Mouse (Mus musculus) lung, embryonic 15.5 days (tissue): Measurements from ENCODE around the gene Anks1b. TPM values are rescaled to one million over a fixed set of nuclear protein-coding genes. Genes with fewer than 3 reads are reported as not detected.

ENCODE experiments used
- ATAC-seq: fragments of 200-750 bp; cut with Nextera tagmentation; 2 replicates; pipeline ENCODE4 v1.8.0; 2017; ENCODE audit warnings: moderate number of reproducible peaks, borderline replicate concordance; ENCODE audit not compliant: low FRiP score, low TSS enrichment; ENCODE audit errors: extremely low read depth
- H3K27ac ChIP-seq: fragments of 300-500 bp; sonication (generic); 2 replicates; pipeline ENCODE4 v1.5.1; 2015; ENCODE audit warnings: moderate library complexity, mild to moderate bottlenecking, inconsistent platforms
- H3K27me3 ChIP-seq: fragments of 300-500 bp; sonication (generic); 2 replicates; pipeline ENCODE4 v1.6.1; 2015; ENCODE audit warnings: inconsistent platforms
- H3K36me3 ChIP-seq: fragments of 300-500 bp; sonication (generic); 2 replicates; pipeline ENCODE4 v1.6.1; 2015; ENCODE audit warnings: inconsistent platforms
- H3K4me1 ChIP-seq: fragments of 300-500 bp; sonication (generic); 2 replicates; pipeline ENCODE4 v1.6.1; 2015; ENCODE audit warnings: inconsistent platforms
- H3K4me2 ChIP-seq: fragments of 300-500 bp; sonication (generic); 2 replicates; pipeline ENCODE4 v1.6.1; 2015; ENCODE audit warnings: inconsistent platforms, mild to moderate bottlenecking, moderate library complexity
- H3K4me3 ChIP-seq: fragments of 300-500 bp; sonication (generic); 2 replicates; pipeline ENCODE4 v1.5.1; 2015; ENCODE audit warnings: mild to moderate bottlenecking, inconsistent platforms
- H3K9ac ChIP-seq: fragments of 300-500 bp; sonication (generic); 2 replicates; pipeline ENCODE4 v1.6.1; 2015; ENCODE audit warnings: inconsistent platforms
- H3K9me3 ChIP-seq: fragments of 300-500 bp; sonication (generic); 2 replicates; pipeline ENCODE4 v1.6.1; 2016; ENCODE audit warnings: inconsistent platforms
- WGBS: fragments of 180-500 bp; shearing (Covaris S2); methylation state at CpG from one replicate; pipeline ENCODE4 v1.1.7; 2015; 5-methylcytosine and 5-hydroxymethylcytosine counted together
- polyA plus RNA-seq: library from polyadenylated mRNA; unstranded; fragments of >200 nt; fragmentation: Nextera tagmentation; extraction: Ambion mirVana; gene quantifications from 2 replicates; pipeline ENCODE4 v1.2.1, GENCODE M21; 2015

Gene Anks1b
- polyA plus RNA-seq, 1 experiment from 2014 or later = 0.47 TPM

DNA sequence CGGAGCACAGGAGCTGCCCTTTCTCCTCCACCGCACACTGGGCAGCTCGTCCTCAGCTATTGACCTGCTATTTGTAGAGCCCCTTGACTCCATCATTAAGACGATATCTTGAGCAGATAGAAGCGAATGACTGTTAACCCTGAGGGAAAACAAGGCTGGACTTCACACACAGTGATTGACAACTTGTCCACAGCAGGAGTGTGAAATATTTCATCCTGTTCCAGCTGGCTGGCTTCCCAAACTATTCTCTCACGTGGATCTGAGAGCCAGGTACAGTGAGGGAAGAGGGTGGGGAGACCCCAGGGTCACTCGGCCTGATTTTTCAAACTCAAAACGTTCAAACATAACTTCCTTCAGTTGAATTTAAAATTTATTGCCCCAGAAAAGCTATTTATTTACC is 824.1 kb downstream of the Anks1b start:
- WGBS = 31% methylated on average over 8 of the region's 8 CpGs
- H3K4me3 ChIP-seq = no peak overlapping the region

GRCm38 (mm10) chr10:90699211-90699610 is 825.9 kb downstream of the Anks1b start:
- H3K4me1 ChIP-seq = no peaks in the 10 kb centered on the region
- H3K4me2 ChIP-seq = no peak overlapping the region
- 83% methylated on average over 12 of the region's 12 CpGs for WGBS
- ATAC-seq = no peak
- H3K27me3 ChIP-seq = no peaks in the 10 kb centered on the region
- H3K4me3 ChIP-seq = no peak overlapping the region
- no peak overlapping the region for H3K27ac ChIP-seq
- no peaks in the 10 kb centered on the region for H3K36me3 ChIP-seq
- no peak overlapping the region for H3K9ac ChIP-seq
- H3K9me3 ChIP-seq = no peaks in the 10 kb centered on the region

More for the DNA sequence above, 824.1 kb downstream of the Anks1b start:
- H3K9ac ChIP-seq = no peak overlapping the region
- no peaks in the 10 kb centered on the region for H3K27me3 ChIP-seq
- no peak overlapping the region for H3K27ac ChIP-seq
- no peaks in the 10 kb centered on the region for H3K4me1 ChIP-seq
- no peak for ATAC-seq
- no peak overlapping the region for H3K4me2 ChIP-seq
- H3K36me3 ChIP-seq = no peaks in the 10 kb centered on the region
- H3K9me3 ChIP-seq = no peaks in the 10 kb centered on the region

GRCm38 (mm10) chr10:90704602-90705001 is 831.3 kb downstream of the Anks1b start:
- Histone ChIP-seq H3K9me3 (no peaks in the 10 kb centered on the region), H3K27ac (no peak overlapping the region), H3K27me3 (no peaks in the 10 kb centered on the region), H3K4me1 (no peaks in the 10 kb centered on the region), H3K4me3 (no peak overlapping the region), H3K36me3 (no peaks in the 10 kb centered on the region), H3K4me2 (no peak overlapping the region), H3K9ac (no peak overlapping the region)
- 83% methylated on average over 10 of the region's 10 CpGs for WGBS
- ATAC-seq = no peak

- WGBS = 65% methylated on average over 11 of the region's 11 CpGs
- ATAC-seq = no peak
- H3K9ac ChIP-seq = no peak overlapping the region
These were observed 835.7 kb downstream of the Anks1b start for GRCm38 (mm10) chr10:90708822-90709601.

GRCm38 (mm10) chr10:90709602-90709931 is 836.3 kb downstream of the Anks1b start:
- WGBS = 41% methylated on average over 5 of the region's 5 CpGs
- Histone ChIP-seq H3K4me1 (no peaks in the 10 kb centered on the region), H3K4me3 (no peak overlapping the region), H3K36me3 (no peaks in the 10 kb centered on the region), H3K4me2 (no peak overlapping the region), H3K27me3 (no peaks in the 10 kb centered on the region), H3K27ac (no peak overlapping the region), H3K9me3 (no peaks in the 10 kb centered on the region), H3K9ac (no peak overlapping the region)
- no peak for ATAC-seq

More at GRCm38 (mm10) chr10:90708822-90709601, 835.7 kb downstream of the Anks1b start:
- H3K4me3 ChIP-seq = no peak overlapping the region
- H3K27ac ChIP-seq = no peak overlapping the region
- H3K36me3 ChIP-seq = no peaks in the 10 kb centered on the region
- H3K4me2 ChIP-seq = no peak overlapping the region
- no peaks in the 10 kb centered on the region for H3K27me3 ChIP-seq
- no peaks in the 10 kb centered on the region for H3K4me1 ChIP-seq
- H3K9me3 ChIP-seq = no peaks in the 10 kb centered on the region

- Histone ChIP-seq H3K4me2 (no peak overlapping the region; the same call in 1 of the 2 replicates), H3K27ac (no peak overlapping the region), H3K9ac (no peak overlapping the region), H3K9me3 (no peaks in the 10 kb centered on the region), H3K4me3 (no peak overlapping the region), H3K36me3 (no peaks in the 10 kb centered on the region), H3K27me3 (no peaks in the 10 kb centered on the region), H3K4me1 (no peaks in the 10 kb centered on the region)
- ATAC-seq = no peak
- 36% methylated on average over 11 of the region's 11 CpGs for WGBS
These were observed 844.7 kb downstream of the Anks1b start for GRCm38 (mm10) chr10:90717961-90718360.

- Histone ChIP-seq H3K4me2 (no peak overlapping the region), H3K9ac (no peak overlapping the region), H3K4me1 (no peaks in the 10 kb centered on the region), H3K4me3 (no peak overlapping the region), H3K36me3 (no peaks in the 10 kb centered on the region), H3K27ac (no peak overlapping the region), H3K9me3 (no peaks in the 10 kb centered on the region), H3K27me3 (no peaks in the 10 kb centered on the region)
- ATAC-seq = no peak
- WGBS = 74% methylated on average over 8 of the region's 9 CpGs
These were observed 845.4 kb downstream of the Anks1b start for GRCm38 (mm10) chr10:90718684-90719083.

- no peaks in the 10 kb centered on the region for H3K36me3 ChIP-seq
- no peaks in the 10 kb centered on the region for H3K9me3 ChIP-seq
- no peaks in the 10 kb centered on the region for H3K27me3 ChIP-seq
- H3K9ac ChIP-seq = no peak overlapping the region
- no peaks in the 10 kb centered on the region for H3K4me1 ChIP-seq
- no peak overlapping the region for H3K27ac ChIP-seq
- H3K4me3 ChIP-seq = no peak overlapping the region
- 46% methylated on average over 4 of the region's 4 CpGs for WGBS
- H3K4me2 ChIP-seq = no peak overlapping the region
- no peak for ATAC-seq
These were observed 846.7 kb downstream of the Anks1b start for GRCm38 (mm10) chr10:90719996-90720395.

- H3K9ac ChIP-seq = no peak overlapping the region
- H3K27me3 ChIP-seq = no peaks in the 10 kb centered on the region
- no peak overlapping the region for H3K4me2 ChIP-seq
- 45% methylated on average over 5 of the region's 5 CpGs for WGBS
- H3K36me3 ChIP-seq = no peaks in the 10 kb centered on the region
- no peaks in the 10 kb centered on the region for H3K4me1 ChIP-seq
- no peaks in the 10 kb centered on the region for H3K9me3 ChIP-seq
- H3K27ac ChIP-seq = no peak overlapping the region
- H3K4me3 ChIP-seq = no peak overlapping the region
- ATAC-seq = no peak
These were observed 849.8 kb downstream of the Anks1b start for GRCm38 (mm10) chr10:90723071-90723494.

DNA sequence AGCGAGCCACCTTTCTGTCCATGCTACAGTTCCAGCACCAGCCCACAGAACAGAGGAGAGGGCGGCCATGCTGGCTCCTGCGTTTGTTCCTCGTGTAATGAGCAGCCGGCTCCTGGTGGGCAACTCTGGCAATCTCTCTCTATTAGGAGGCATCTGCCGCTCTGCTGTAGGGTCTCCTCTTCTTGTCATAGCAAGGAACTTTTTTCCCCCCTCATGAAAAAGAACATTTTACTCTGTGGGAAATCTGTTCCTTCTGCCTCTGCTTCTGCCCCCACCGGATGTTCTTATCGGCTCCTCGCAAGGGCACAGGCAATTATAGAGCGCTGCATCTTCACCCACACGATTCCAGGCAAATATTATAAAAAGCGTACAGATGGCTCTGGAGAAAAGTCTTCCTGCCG is 850.6 kb downstream of the Anks1b start:
- 75% methylated on average over 13 of the region's 13 CpGs for WGBS

DNA sequence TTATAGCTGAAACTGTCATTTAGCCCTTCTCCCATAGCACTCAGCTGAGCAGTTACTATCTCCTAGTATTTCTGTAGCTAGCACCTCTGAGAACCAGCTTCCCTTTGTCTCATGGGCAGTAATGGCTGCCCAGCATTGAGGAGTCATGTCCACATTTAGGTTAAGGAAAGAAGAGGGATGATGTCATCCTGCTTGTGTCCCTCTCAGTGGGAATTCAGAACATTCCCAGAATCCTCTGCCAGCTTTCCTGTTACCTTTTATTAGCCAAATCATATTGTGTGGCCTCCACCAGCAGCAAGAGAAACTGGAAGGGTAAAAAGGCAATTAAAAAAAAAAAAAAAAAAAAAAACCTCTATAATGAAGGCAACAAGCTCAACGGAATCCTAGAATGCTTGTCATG is 851.6 kb downstream of the Anks1b start:
- no peak for ATAC-seq
- peaks cover 4% of the 10 kb centered on the region; the same call in 1 of the 2 replicates for H3K27me3 ChIP-seq
- H3K9me3 ChIP-seq = no peaks in the 10 kb centered on the region
- H3K4me2 ChIP-seq = no peak overlapping the region
- WGBS = 65% methylated on average over 1 of the region's 1 CpGs
- H3K36me3 ChIP-seq = no peaks in the 10 kb centered on the region
- H3K9ac ChIP-seq = no peak overlapping the region
- no peak overlapping the region for H3K27ac ChIP-seq
- H3K4me1 ChIP-seq = peaks cover 5% of the 10 kb centered on the region; the same call in 1 of the 2 replicates
- H3K4me3 ChIP-seq = no peak overlapping the region

More for the DNA sequence above, 850.6 kb downstream of the Anks1b start:
- H3K4me3 ChIP-seq = no peak overlapping the region
- no peak for ATAC-seq
- no peak overlapping the region for H3K27ac ChIP-seq
- peaks cover 4% of the 10 kb centered on the region; the same call in 1 of the 2 replicates for H3K27me3 ChIP-seq
- H3K36me3 ChIP-seq = no peaks in the 10 kb centered on the region
- no peak overlapping the region for H3K9ac ChIP-seq
- H3K4me2 ChIP-seq = no peak overlapping the region
- H3K9me3 ChIP-seq = no peaks in the 10 kb centered on the region
- peaks cover 5% of the 10 kb centered on the region; the same call in 1 of the 2 replicates for H3K4me1 ChIP-seq
